Mouse (Mus musculus): ENCODE measurements around the gene Olfr1051. TPM values are rescaled to one million over a fixed set of nuclear protein-coding genes. Genes with fewer than 3 reads are reported as not detected.
"Not testable (repeated sequence)": the region's sequence is repeated elsewhere in the genome, so short reads cannot be mapped to it uniquely, and the experiment has no call there.

Olfr1051 gene
- not detected in 2 replicates for polyA plus RNA-seq (2015; fragmentation: Nextera tagmentation; extraction: Ambion mirVana)

DNA sequence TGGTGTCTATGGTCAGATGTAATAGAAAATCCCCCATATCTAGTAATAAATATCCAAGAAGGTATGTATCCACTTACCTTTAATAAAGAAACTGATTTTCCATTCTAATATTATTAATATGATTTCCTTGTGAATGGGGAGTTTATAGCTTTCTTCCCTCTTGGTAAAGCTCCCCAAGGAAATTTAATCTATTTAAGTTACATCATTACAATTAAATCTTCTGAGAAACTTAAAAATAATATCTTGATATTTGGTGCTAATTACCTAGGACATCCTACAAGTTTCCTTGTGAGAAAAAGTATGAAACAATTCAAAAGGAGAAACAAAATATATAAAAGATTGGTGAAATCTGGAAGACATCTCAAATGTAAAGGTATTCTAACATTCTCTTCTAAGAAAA lies at the start of gene Olfr1051:
TSS of gene Olfr1051 (minus strand) at position 101 of the 400 bp plus-strand sequence.
- H3K36me3 ChIP-seq (ENCODE audit: insufficient read depth, low read length); H3K27me3 ChIP-seq (replicated peaks; ENCODE audit: insufficient read depth, low read length); DNase-seq (ENCODE audit: low spot score); H3K27ac ChIP-seq (ENCODE audit: low read length); H3K9me3 ChIP-seq (ENCODE audit: low read length); H3K9ac ChIP-seq (replicated peaks; ENCODE audit: low read depth); H3K4me2 ChIP-seq (replicated peaks; ENCODE audit: low read depth, low read length); ATAC-seq; H3K4me3 ChIP-seq (ENCODE audit: low read depth, low read length); H3K4me1 ChIP-seq (ENCODE audit: insufficient read depth, low read depth, low read length): not testable (repeated sequence)

DNA sequence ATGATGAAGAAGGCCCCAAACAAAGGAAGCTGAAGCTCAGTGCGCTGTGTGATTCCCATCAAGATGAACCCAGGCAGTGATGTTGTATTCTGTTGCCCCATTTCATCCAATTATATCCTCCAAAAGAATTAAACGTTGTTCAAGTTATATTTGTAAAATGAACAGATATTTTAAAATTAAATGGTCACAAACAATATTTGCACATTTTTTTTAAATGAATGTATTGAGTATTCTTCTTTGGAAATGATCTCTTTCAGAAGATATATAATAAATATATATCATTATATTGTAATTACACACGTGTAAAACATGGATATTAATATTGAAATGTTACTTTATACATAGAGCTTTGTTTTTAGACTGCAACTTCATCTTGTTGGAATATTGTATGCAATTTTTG lies 36.3 kb upstream of the Olfr1051 start, which contains the start of gene Olfr1053:
TSS of gene Olfr1053 (minus strand) at position 101 of the 400 bp plus-strand sequence.
- H3K36me3 ChIP-seq (ENCODE audit: insufficient read depth, low read length) = no peaks in the 10 kb centered on the region
- H3K4me3 ChIP-seq (ENCODE audit: low read depth, low read length) = no peak within 1 kb of the TSS
- DNase-seq (ENCODE audit: low spot score) (no peak), ATAC-seq (no peak)
- WGBS = 51% methylated on average over 3 of the region's 3 CpGs
- H3K4me2 ChIP-seq (replicated peaks; ENCODE audit: low read depth, low read length) = no peak within 1 kb of the TSS
- TF ChIP-seq CTCF (IDR thresholded peaks at IDR 0.05) = no peak
- TF ChIP-seq EP300 (IDR thresholded peaks at IDR 0.05) = no peak
- no peaks in the 10 kb centered on the region for H3K27me3 ChIP-seq (replicated peaks; ENCODE audit: insufficient read depth, low read length)
- H3K4me1 ChIP-seq (ENCODE audit: insufficient read depth, low read depth, low read length) = no peaks in the 10 kb centered on the region
- no peak within 1 kb of the TSS for H3K27ac ChIP-seq (ENCODE audit: low read length)
- no peak within 1 kb of the TSS for H3K9ac ChIP-seq (replicated peaks; ENCODE audit: low read depth)
- H3K9me3 ChIP-seq (ENCODE audit: low read length) = no peaks in the 10 kb centered on the region

DNA sequence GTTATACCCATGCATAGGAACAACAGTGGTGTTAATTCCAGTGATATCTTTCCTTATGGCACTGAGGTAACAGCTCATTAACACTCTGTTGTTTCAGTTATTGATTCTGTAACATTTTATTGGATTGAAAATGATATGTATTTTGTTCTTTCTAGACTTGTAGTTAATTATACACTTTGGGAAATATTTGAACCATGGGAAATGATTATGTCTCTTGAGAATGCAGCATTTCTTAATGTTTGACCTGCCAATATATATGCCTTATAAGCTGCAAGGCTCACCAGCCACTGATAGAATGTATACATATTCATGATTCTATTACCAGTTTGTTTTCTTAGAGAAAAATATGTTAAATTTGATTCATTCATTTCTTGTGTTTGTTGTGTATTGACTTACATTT lies 13.3 kb upstream of the Olfr1051 start, which contains the start of gene Olfr1052:
TSS of gene Olfr1052 (plus strand) at position 301 of the 400 bp plus-strand sequence.
- Histone ChIP-seq H3K4me2 (replicated peaks; ENCODE audit: low read depth, low read length) (no peak within 1 kb of the TSS), H3K9ac (replicated peaks; ENCODE audit: low read depth) (no peak within 1 kb of the TSS), H3K4me1 (ENCODE audit: insufficient read depth, low read depth, low read length) (no peaks in the 10 kb centered on the region), H3K36me3 (ENCODE audit: insufficient read depth, low read length) (no peaks in the 10 kb centered on the region), H3K4me3 (ENCODE audit: low read depth, low read length) (no peak within 1 kb of the TSS), H3K27me3 (replicated peaks; ENCODE audit: insufficient read depth, low read length) (no peaks in the 10 kb centered on the region), H3K27ac (ENCODE audit: low read length) (no peak within 1 kb of the TSS), H3K9me3 (ENCODE audit: low read length) (no peaks in the 10 kb centered on the region)
- DNase-seq (ENCODE audit: low spot score) (no peak), ATAC-seq (no peak)
- TF ChIP-seq EP300 (IDR thresholded peaks at IDR 0.05) (no peak), CTCF (IDR thresholded peaks at IDR 0.05) (no peak)

DNA sequence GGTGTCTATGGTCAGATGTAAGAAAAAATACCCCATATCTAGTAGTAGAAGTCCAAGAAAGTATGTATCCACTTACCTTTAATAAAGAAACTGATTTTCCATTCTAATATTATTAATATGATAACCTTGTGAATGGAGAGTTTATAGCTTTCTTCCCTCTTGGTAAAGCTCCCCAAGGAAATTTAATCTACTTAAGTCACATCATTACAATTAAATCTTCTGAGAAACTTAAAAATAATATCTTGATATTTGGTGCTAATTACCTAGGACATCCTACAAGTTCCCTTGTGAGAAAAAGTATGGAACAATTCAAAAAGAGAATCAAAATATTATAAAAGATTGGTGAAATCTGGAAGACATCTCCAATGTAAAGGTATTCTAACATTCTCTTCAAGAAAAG lies 20.7 kb downstream of the Olfr1051 start, which contains the start of gene Olfr1049:
TSS of gene Olfr1049 (minus strand) at position 101 of the 400 bp plus-strand sequence.
- H3K27me3 ChIP-seq (replicated peaks; ENCODE audit: insufficient read depth, low read length); H3K4me2 ChIP-seq (replicated peaks; ENCODE audit: low read depth, low read length); H3K9me3 ChIP-seq (ENCODE audit: low read length); DNase-seq (ENCODE audit: low spot score); ATAC-seq; H3K27ac ChIP-seq (ENCODE audit: low read length); H3K4me1 ChIP-seq (ENCODE audit: insufficient read depth, low read depth, low read length); H3K4me3 ChIP-seq (ENCODE audit: low read depth, low read length); H3K36me3 ChIP-seq (ENCODE audit: insufficient read depth, low read length); H3K9ac ChIP-seq (replicated peaks; ENCODE audit: low read depth): not testable (repeated sequence)

DNA sequence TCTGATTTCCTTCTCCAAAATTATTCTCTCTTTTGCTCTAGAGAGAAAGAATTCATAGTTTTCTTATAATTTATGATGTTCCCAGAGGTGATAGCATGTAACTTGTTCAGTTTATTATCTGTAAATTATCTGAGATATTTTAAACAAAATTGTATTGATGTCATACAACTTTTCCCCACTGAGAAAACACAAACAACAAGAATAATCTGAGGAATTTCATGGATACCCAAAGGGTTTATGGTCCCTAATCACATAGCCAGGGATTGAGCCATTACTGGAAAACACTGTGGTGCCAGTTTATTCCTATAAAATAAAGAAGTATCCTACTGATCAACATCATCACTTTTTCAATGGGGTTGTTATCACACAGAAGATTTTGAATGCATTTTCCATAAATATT lies 38.7 kb downstream of the Olfr1051 start, which contains the start of gene Olfr1048:
TSS of gene Olfr1048 (minus strand) at position 101 of the 400 bp plus-strand sequence.
- Histone ChIP-seq H3K4me1 (ENCODE audit: insufficient read depth, low read depth, low read length) (no peaks in the 10 kb centered on the region), H3K9ac (replicated peaks; ENCODE audit: low read depth) (no peak within 1 kb of the TSS), H3K4me2 (replicated peaks; ENCODE audit: low read depth, low read length) (no peak within 1 kb of the TSS), H3K27me3 (replicated peaks; ENCODE audit: insufficient read depth, low read length) (no peaks in the 10 kb centered on the region), H3K4me3 (ENCODE audit: low read depth, low read length) (no peak within 1 kb of the TSS), H3K9me3 (ENCODE audit: low read length) (no peaks in the 10 kb centered on the region), H3K36me3 (ENCODE audit: insufficient read depth, low read length) (no peaks in the 10 kb centered on the region), H3K27ac (ENCODE audit: low read length) (no peak within 1 kb of the TSS)
- ATAC-seq (no peak), DNase-seq (ENCODE audit: low spot score) (no peak)
- TF ChIP-seq CTCF (IDR thresholded peaks at IDR 0.05) = no peak
- no peak for TF ChIP-seq EP300 (IDR thresholded peaks at IDR 0.05)

DNA sequence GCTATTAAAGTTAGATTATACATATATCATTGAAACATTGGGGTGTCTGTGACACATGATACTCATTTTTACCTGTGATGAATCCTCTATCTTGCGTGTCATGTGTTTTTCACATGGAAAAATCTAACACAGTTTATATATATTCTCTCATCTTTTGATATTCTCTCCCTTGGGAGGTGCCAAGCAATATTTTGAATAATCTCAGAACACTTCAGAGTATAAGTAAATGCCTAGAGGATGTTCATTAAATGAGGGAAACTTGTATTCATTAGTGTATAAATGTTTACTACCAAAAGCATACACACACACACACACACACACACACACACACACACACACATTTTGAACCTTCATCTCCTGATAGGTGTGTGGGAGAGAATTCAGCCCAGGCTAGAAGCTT lies 47.6 kb downstream of the Olfr1051 start, which contains the start of gene Olfr1047:
TSS of gene Olfr1047 (minus strand) at position 101 of the 400 bp plus-strand sequence.
- no peak within 1 kb of the TSS for H3K27ac ChIP-seq (ENCODE audit: low read length)
- DNase-seq (ENCODE audit: low spot score) (no peak), ATAC-seq (no peak)
- no peaks in the 10 kb centered on the region for H3K27me3 ChIP-seq (replicated peaks; ENCODE audit: insufficient read depth, low read length)
- no peaks in the 10 kb centered on the region for H3K36me3 ChIP-seq (ENCODE audit: insufficient read depth, low read length)
- H3K4me2 ChIP-seq (replicated peaks; ENCODE audit: low read depth, low read length) = no peak within 1 kb of the TSS
- no peak within 1 kb of the TSS for H3K9ac ChIP-seq (replicated peaks; ENCODE audit: low read depth)
- TF ChIP-seq EP300 (IDR thresholded peaks at IDR 0.05) = no peak
- TF ChIP-seq CTCF (IDR thresholded peaks at IDR 0.05) = no peak
- H3K4me1 ChIP-seq (ENCODE audit: insufficient read depth, low read depth, low read length) = no peaks in the 10 kb centered on the region
- H3K4me3 ChIP-seq (ENCODE audit: low read depth, low read length) = no peak within 1 kb of the TSS
- WGBS = 87% methylated on average over 1 of the region's 1 CpGs
- H3K9me3 ChIP-seq (ENCODE audit: low read length) = no peaks in the 10 kb centered on the region

Other genes starting within 250 kb of the Olfr1051 start
- 0.06 TPM in 1 of 2 replicates, not detected in the other for gene Olfr1034, start 233.2 kb downstream of the Olfr1051 start, polyA plus RNA-seq (2015; fragmentation: Nextera tagmentation; extraction: Ambion mirVana)
- not detected in 2 replicates for gene Olfr1036, start 205.1 kb downstream of the Olfr1051 start, polyA plus RNA-seq (2015; fragmentation: Nextera tagmentation; extraction: Ambion mirVana)
- gene Olfr1037, start 191.7 kb downstream of the Olfr1051 start, polyA plus RNA-seq (2015; fragmentation: Nextera tagmentation; extraction: Ambion mirVana) = not detected in 2 replicates
- gene Olfr1039, start 143.2 kb downstream of the Olfr1051 start, polyA plus RNA-seq (2015; fragmentation: Nextera tagmentation; extraction: Ambion mirVana) = not detected in 2 replicates
- not detected in 2 replicates for gene Olfr1040, start 132.4 kb downstream of the Olfr1051 start, polyA plus RNA-seq (2015; fragmentation: Nextera tagmentation; extraction: Ambion mirVana)
- gene Olfr1042, start 117.2 kb downstream of the Olfr1051 start, polyA plus RNA-seq (2015; fragmentation: Nextera tagmentation; extraction: Ambion mirVana) = not detected in 2 replicates
- gene Olfr1043, start 111.6 kb downstream of the Olfr1051 start, polyA plus RNA-seq (2015; fragmentation: Nextera tagmentation; extraction: Ambion mirVana) = not detected in 2 replicates
- not detected in 2 replicates for gene Olfr1044, start 101.3 kb downstream of the Olfr1051 start, polyA plus RNA-seq (2015; fragmentation: Nextera tagmentation; extraction: Ambion mirVana)
- gene Olfr52, start 93.4 kb downstream of the Olfr1051 start, polyA plus RNA-seq (2015; fragmentation: Nextera tagmentation; extraction: Ambion mirVana) = not detected in 2 replicates
- not detected in 2 replicates for gene Olfr1045, start 76.1 kb downstream of the Olfr1051 start, polyA plus RNA-seq (2015; fragmentation: Nextera tagmentation; extraction: Ambion mirVana)
- gene Olfr1046, start 59.8 kb downstream of the Olfr1051 start, polyA plus RNA-seq (2015; fragmentation: Nextera tagmentation; extraction: Ambion mirVana) = not detected in 2 replicates
- not detected in 2 replicates for gene Olfr1047, start 47.7 kb downstream of the Olfr1051 start, polyA plus RNA-seq (2015; fragmentation: Nextera tagmentation; extraction: Ambion mirVana)
- not detected in 2 replicates for gene Olfr1048, start 38.8 kb downstream of the Olfr1051 start, polyA plus RNA-seq (2015; fragmentation: Nextera tagmentation; extraction: Ambion mirVana)
- gene Olfr1049, start 20.8 kb downstream of the Olfr1051 start, polyA plus RNA-seq (2015; fragmentation: Nextera tagmentation; extraction: Ambion mirVana) = not detected in 2 replicates
- not detected in 2 replicates for gene Olfr1052, start 13.4 kb upstream of the Olfr1051 start, polyA plus RNA-seq (2015; fragmentation: Nextera tagmentation; extraction: Ambion mirVana)
- not detected in 2 replicates for gene Olfr1053, start 36.2 kb upstream of the Olfr1051 start, polyA plus RNA-seq (2015; fragmentation: Nextera tagmentation; extraction: Ambion mirVana)
- not detected in 2 replicates for gene Olfr1054, start 56.3 kb upstream of the Olfr1051 start, polyA plus RNA-seq (2015; fragmentation: Nextera tagmentation; extraction: Ambion mirVana)
- gene Olfr1055, start 71.2 kb upstream of the Olfr1051 start, polyA plus RNA-seq (2015; fragmentation: Nextera tagmentation; extraction: Ambion mirVana) = not detected in 2 replicates
- not detected in 2 replicates for gene Olfr1056, start 83.4 kb upstream of the Olfr1051 start, polyA plus RNA-seq (2015; fragmentation: Nextera tagmentation; extraction: Ambion mirVana)
- not detected in 2 replicates for gene Olfr1057, start 99.3 kb upstream of the Olfr1051 start, polyA plus RNA-seq (2015; fragmentation: Nextera tagmentation; extraction: Ambion mirVana)
- not detected in 2 replicates for gene Olfr1058, start 109.5 kb upstream of the Olfr1051 start, polyA plus RNA-seq (2015; fragmentation: Nextera tagmentation; extraction: Ambion mirVana)
- not detected in 2 replicates for gene Olfr1061, start 135.0 kb upstream of the Olfr1051 start, polyA plus RNA-seq (2015; fragmentation: Nextera tagmentation; extraction: Ambion mirVana)
- not detected in 2 replicates for gene Olfr1062, start 147.7 kb upstream of the Olfr1051 start, polyA plus RNA-seq (2015; fragmentation: Nextera tagmentation; extraction: Ambion mirVana)
- not detected in 2 replicates for gene Olfr1065, start 171.5 kb upstream of the Olfr1051 start, polyA plus RNA-seq (2015; fragmentation: Nextera tagmentation; extraction: Ambion mirVana)
- gene Olfr1066, start 177.2 kb upstream of the Olfr1051 start, polyA plus RNA-seq (2015; fragmentation: Nextera tagmentation; extraction: Ambion mirVana) = not detected in 2 replicates
- not detected in 2 replicates for gene Olfr228, start 208.3 kb upstream of the Olfr1051 start, polyA plus RNA-seq (2015; fragmentation: Nextera tagmentation; extraction: Ambion mirVana)
- gene Olfr1076, start 229.4 kb upstream of the Olfr1051 start, polyA plus RNA-seq (2015; fragmentation: Nextera tagmentation; extraction: Ambion mirVana) = not detected in 2 replicates